Mouse (Mus musculus) megakaryocyte, embryonic 14.5 days (primary cell): ENCODE results near the gene Mybpc3.

ENCODE experiments used
- FLI1 ChIP-seq: IDR thresholded peaks from 2 replicates; pipeline ENCODE4 v1.6.1; 2012; ENCODE audit warnings: low read length, inconsistent platforms, mixed read lengths
- GATA1 ChIP-seq: IDR thresholded peaks from 3 replicates; pipeline ENCODE4 v1.6.1; 2012; ENCODE audit warnings: mixed read lengths, low read length, inconsistent platforms, borderline replicate concordance

DNA sequence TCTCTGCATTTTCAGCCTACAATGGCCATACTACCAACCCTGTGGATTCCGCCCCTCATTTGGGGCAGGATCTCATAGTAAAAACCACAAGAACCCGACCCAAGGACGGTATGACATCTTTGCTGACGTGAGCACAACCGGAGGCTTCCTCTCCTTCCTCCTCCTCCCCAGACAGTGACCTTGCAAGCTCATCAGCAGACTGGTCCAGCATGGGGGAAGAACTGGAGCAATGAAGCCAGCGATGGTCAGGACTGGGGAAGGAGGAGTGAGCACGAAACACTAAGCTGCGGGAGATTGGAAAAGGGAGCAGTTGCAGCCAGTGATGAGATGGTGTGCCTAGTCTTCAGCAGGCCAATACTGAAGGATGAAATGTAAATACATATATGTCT is 64.1 kb downstream of the Mybpc3 start:
- no peak for TF ChIP-seq FLI1
- TF ChIP-seq GATA1, result no peak
